Mouse (Mus musculus): ENCODE data around the gene Setd3.

The Setd3 gene

GRCm38 (mm10) chr12:108067811-108068375, 111.2 kb downstream of the Setd3 start:
- DNase-seq: no peak

DNA sequence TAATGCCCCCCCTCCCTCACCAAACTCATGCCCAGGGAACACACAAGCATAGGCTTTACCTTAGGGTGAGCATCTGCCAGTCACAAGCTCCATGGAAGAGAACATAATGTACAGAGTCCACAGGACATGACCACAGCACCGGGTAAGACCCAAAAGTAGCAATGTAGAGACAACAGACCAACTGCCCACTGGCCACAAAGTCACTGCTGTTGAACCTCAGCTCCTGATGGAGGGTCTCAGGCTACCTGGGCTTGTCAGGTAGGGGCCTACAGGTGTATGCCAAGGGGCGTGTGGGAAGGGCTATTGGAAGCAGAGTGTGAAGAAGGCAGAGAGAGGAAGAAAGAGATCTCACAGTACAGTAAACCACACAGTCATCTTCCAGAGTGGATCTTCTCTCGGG, 111.9 kb downstream of the Setd3 start:
- DNase-seq: no peak

DNA sequence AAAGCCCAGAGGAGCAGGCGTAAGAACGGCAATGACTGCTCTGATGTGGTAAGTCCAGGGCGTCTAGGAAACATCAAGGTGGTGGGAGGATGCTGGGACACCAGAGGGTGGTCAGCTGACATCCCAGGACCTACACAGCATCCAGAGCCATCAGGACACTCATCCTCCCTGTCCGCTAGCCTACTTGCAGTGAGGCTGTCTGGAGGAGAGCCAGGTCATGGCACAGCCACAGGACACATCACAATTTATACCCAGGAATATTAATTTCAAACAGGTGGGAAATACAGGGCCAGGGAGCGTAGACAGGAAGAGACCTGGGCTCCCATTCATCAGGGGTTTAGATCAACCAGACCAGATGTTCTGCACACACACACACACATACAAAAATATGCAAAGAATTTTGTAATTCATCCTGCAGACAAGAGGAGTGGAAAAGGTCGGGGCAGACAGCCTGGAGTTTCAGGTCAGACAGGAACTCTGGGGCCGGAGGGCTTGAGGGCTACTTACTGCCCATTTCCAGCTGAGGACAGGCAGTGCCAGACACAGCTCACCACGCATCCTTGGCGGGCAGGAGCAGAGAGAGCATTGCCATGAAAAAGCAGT, 114.6 kb downstream of the Setd3 start:
- no peak for DNase-seq

GRCm38 (mm10) chr12:108063986-108064385, 115.1 kb downstream of the Setd3 start:
- no peak for DNase-seq

DNA sequence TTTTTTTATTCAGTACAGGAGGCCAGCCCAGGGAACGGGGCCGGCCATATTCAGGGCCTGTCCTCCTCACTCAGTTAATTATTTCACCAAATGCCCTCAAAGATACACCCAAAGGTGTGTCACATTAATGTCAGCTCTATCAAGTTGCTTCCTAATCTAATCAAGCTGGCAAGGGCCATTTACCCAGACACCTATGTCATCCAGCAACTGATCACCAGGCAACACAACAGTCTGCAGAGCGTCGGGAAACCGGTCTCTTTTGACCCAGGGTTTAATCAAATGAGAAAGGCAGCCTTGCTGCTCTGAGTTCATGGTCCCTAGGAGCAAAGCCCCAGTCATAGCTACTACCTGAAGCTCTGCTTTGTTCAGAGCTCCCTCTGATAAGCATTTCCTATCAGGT, 117.0 kb downstream of the Setd3 start:
- no peak for DNase-seq

DNA sequence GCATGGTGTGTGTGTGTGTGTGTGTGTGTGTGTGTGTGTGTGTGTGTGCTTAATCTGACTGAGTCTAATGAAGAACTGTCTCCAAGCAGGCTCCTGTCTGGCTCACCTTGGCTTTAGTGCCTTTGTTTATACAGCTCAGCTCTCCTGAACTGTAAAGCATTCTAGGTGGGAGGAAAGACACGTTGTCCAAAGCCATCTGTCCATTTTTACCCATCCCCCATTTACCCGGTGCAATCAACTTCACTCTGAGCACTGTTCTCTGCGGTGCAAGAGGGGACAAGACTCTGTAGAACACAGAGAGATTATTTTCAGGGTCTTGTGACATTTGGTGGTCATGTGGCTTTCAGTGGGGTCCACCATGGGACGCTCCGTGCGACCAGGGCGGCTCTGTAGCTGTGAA, 117.5 kb downstream of the Setd3 start:
- DNase-seq: no peak

Measured in thymus, postnatal 36 days (tissue).